Mouse (Mus musculus): ENCODE measurements around the gene Sit1. TPM values are rescaled to one million over a fixed set of nuclear protein-coding genes. Genes with fewer than 3 reads are reported as not detected.
A peak's percentile ranks its signal among the peaks of the same experiment; 100 is the strongest.

Sit1 gene
- polyA plus RNA-seq, 1 experiment from 2014 or later = 3.9 TPM

DNA sequence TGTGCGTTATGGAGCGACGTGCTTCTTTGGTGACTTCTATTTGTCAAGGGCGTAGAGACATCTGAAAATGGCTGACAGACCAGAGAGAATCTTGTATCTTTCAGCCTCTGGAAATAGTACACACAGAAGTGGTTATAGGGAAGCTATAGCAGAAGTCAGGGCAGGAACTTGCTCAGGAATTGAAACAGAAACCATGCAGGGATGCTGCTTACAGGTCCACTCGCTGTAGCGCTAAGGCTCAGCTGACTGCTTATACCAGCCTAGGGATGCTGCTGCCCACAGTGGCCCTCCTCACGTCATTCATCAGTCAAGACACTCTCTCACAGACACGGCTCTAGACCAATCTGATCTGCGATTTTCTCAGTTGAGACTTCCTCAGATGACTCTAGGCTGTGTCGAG is 13.2 kb downstream of the Sit1 start:
- Histone ChIP-seq H3K9me3 (replicated peaks; ENCODE audit: control insufficient read depth, low read length) (no peaks in the 10 kb centered on the region), H3K4me3 (ENCODE audit: low read length) (no peak overlapping the region), H3K27me3 (ENCODE audit: control insufficient read depth, insufficient read depth, low read length) (no peaks in the 10 kb centered on the region), H3K9ac (ENCODE audit: low read length) (no peak overlapping the region), H3K36me3 (ENCODE audit: control insufficient read depth, insufficient read depth) (no peaks in the 10 kb centered on the region), H3K4me1 (ENCODE audit: control insufficient read depth, insufficient read depth, low read length) (no peaks in the 10 kb centered on the region), H3K4me2 (ENCODE audit: low read depth, low read length) (no peak overlapping the region), H3K27ac (ENCODE audit: low read length) (no peak overlapping the region)
- ATAC-seq (replicated peaks; ENCODE audit: extremely low read depth, insufficient read depth, low FRiP score) = no peak
- 90% methylated on average over 10 of the region's 10 CpGs for whole genome bisulfite sequencing

DNA sequence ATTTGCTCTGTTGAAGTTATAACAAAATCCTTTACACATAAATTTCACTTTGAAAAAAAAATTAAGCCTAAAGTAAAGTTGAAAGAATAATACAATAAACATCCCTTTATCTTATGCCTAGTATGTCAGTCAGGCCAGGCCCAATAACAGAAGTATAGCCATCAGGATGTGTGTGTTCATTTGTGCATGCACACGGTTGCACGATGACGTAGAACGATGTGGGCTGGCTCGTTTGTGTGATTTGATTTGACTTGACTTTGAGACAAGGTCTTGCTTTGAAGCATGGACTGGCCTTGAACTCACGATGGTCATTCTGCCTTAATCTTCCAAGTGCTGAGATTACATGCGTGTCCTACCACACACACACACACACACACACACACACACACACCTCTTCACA is 16.7 kb downstream of the Sit1 start:
- H3K4me3 ChIP-seq (ENCODE audit: low read length) = no peak overlapping the region
- H3K27ac ChIP-seq (ENCODE audit: low read length) = no peak overlapping the region
- WGBS = 79% methylated on average over 7 of the region's 7 CpGs
- H3K27me3 ChIP-seq (ENCODE audit: control insufficient read depth, insufficient read depth, low read length) = no peaks in the 10 kb centered on the region
- H3K4me1 ChIP-seq (ENCODE audit: control insufficient read depth, insufficient read depth, low read length) = no peaks in the 10 kb centered on the region
- ATAC-seq (replicated peaks; ENCODE audit: extremely low read depth, insufficient read depth, low FRiP score) = no peak
- no peak overlapping the region for H3K4me2 ChIP-seq (ENCODE audit: low read depth, low read length)
- no peak overlapping the region for H3K9ac ChIP-seq (ENCODE audit: low read length)
- no peaks in the 10 kb centered on the region for H3K9me3 ChIP-seq (replicated peaks; ENCODE audit: control insufficient read depth, low read length)
- no peaks in the 10 kb centered on the region for H3K36me3 ChIP-seq (ENCODE audit: control insufficient read depth, insufficient read depth)

DNA sequence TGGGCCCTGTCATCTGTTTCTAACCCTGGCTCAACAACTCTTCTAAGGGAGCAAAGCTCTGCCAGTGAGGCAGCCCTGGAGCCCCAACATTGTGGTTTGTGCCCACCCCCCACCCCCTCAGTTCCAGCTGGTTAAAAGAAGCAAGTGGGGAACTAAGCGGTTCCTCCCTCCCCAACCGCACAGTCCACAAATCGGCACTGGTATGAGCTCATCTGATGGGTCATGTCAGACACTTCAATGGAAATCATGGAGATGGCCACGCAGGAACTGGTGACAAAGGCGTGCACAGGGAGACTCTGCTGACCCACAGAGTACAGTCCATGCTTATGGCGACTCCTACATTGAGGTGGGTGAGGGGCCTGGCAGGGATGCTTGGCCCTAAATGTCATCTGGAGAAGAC is 17.6 kb downstream of the Sit1 start:
- no peak overlapping the region for H3K4me2 ChIP-seq (ENCODE audit: low read depth, low read length)
- no peak overlapping the region for H3K4me3 ChIP-seq (ENCODE audit: low read length)
- ATAC-seq (replicated peaks; ENCODE audit: extremely low read depth, insufficient read depth, low FRiP score) = no peak
- H3K9me3 ChIP-seq (replicated peaks; ENCODE audit: control insufficient read depth, low read length) = no peaks in the 10 kb centered on the region
- no peaks in the 10 kb centered on the region for H3K4me1 ChIP-seq (ENCODE audit: control insufficient read depth, insufficient read depth, low read length)
- no peaks in the 10 kb centered on the region for H3K27me3 ChIP-seq (ENCODE audit: control insufficient read depth, insufficient read depth, low read length)
- WGBS = 80% methylated on average over 6 of the region's 6 CpGs
- H3K9ac ChIP-seq (ENCODE audit: low read length) = no peak overlapping the region
- no peak overlapping the region for H3K27ac ChIP-seq (ENCODE audit: low read length)
- no peaks in the 10 kb centered on the region for H3K36me3 ChIP-seq (ENCODE audit: control insufficient read depth, insufficient read depth)

DNA sequence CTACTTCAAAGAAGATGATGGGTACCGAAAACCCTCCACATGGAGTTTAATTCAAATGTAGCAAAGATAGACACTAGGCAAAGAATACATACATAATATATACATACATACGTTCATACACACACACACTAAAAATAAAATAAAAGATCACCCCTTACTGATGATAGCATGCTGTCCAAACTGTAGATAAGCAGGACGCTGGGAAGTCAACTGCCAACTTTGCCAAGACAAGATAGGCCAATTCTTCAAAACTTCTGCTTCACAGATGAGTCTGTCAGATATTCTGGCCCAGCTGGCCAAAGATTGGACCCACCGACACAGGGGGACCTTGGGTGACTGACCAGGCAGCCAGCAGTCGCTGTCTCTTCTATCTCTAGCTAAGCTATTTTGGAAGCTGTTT is 20.4 kb downstream of the Sit1 start:
- Histone ChIP-seq H3K27ac (ENCODE audit: low read length) (no peak overlapping the region), H3K36me3 (ENCODE audit: control insufficient read depth, insufficient read depth) (no peaks in the 10 kb centered on the region), H3K9me3 (replicated peaks; ENCODE audit: control insufficient read depth, low read length) (no peaks in the 10 kb centered on the region), H3K4me3 (ENCODE audit: low read length) (no peak overlapping the region), H3K27me3 (ENCODE audit: control insufficient read depth, insufficient read depth, low read length) (no peaks in the 10 kb centered on the region), H3K4me2 (ENCODE audit: low read depth, low read length) (no peak overlapping the region), H3K9ac (ENCODE audit: low read length) (no peak overlapping the region), H3K4me1 (ENCODE audit: control insufficient read depth, insufficient read depth, low read length) (no peaks in the 10 kb centered on the region)
- no peak for ATAC-seq (replicated peaks; ENCODE audit: extremely low read depth, insufficient read depth, low FRiP score)
- WGBS = 76% methylated on average over 5 of the region's 5 CpGs

DNA sequence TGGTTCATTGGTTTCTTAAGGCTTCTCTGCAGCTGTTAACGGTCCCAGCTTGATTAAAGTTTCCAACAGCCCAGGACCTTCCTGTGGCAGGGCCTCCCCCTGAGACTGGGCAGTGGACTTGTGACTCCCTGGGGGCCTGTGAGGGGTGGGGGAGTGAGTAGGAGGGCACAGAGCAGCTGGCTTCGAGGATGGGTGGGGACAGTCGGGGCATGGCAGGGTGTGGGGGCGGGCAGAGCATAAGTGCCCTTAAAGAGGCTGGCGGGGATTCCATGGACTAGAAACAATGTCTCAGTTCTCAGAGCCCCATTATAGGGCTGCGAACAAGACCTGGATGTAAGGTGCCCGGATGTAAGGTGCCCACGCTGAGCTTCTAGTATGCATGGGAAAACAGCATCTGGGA is 26.4 kb downstream of the Sit1 start:
- H3K36me3 ChIP-seq (ENCODE audit: control insufficient read depth, insufficient read depth) = no peaks in the 10 kb centered on the region
- WGBS = 15% methylated on average over 8 of the region's 8 CpGs
- no peak overlapping the region for H3K4me2 ChIP-seq (ENCODE audit: low read depth, low read length)
- H3K4me1 ChIP-seq (ENCODE audit: control insufficient read depth, insufficient read depth, low read length) = peaks cover 24% of the 10 kb centered on the region
- H3K9ac ChIP-seq (ENCODE audit: low read length) = no peak overlapping the region
- H3K27ac ChIP-seq (ENCODE audit: low read length) = no peak overlapping the region
- ATAC-seq (replicated peaks; ENCODE audit: extremely low read depth, insufficient read depth, low FRiP score) = no peak
- H3K4me3 ChIP-seq (ENCODE audit: low read length) = no peak overlapping the region
- peaks cover 14% of the 10 kb centered on the region for H3K27me3 ChIP-seq (ENCODE audit: control insufficient read depth, insufficient read depth, low read length)
- H3K9me3 ChIP-seq (replicated peaks; ENCODE audit: control insufficient read depth, low read length) = no peaks in the 10 kb centered on the region

DNA sequence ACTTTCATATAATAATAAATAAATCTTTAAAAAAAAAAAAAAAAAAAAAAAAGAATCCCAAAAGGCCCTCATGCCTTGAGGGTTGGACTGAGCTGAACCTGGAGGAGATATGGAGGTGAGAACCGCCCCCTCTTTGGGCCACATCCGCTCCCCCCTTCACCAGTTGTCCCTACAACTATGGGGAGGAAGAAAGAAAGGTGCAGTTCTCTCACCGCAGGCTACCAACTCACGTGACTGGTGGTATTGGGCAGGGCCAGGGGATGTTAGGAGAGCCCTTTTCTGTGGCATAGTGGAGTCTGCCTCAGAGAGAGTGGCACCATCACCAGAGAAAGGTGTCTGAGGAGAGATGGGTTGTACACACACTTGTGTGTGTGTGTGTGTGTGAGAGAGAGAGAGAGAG is 27.1 kb downstream of the Sit1 start:
- Histone ChIP-seq H3K36me3 (ENCODE audit: control insufficient read depth, insufficient read depth) (no peaks in the 10 kb centered on the region), H3K9me3 (replicated peaks; ENCODE audit: control insufficient read depth, low read length) (no peaks in the 10 kb centered on the region), H3K27me3 (ENCODE audit: control insufficient read depth, insufficient read depth, low read length) (peaks cover 14% of the 10 kb centered on the region), H3K27ac (ENCODE audit: low read length) (no peak overlapping the region), H3K4me3 (ENCODE audit: low read length) (no peak overlapping the region), H3K9ac (ENCODE audit: low read length) (no peak overlapping the region), H3K4me1 (ENCODE audit: control insufficient read depth, insufficient read depth, low read length) (peaks cover 24% of the 10 kb centered on the region), H3K4me2 (ENCODE audit: low read depth, low read length) (no peak overlapping the region)
- ATAC-seq (replicated peaks; ENCODE audit: extremely low read depth, insufficient read depth, low FRiP score) = no peak
- WGBS = 21% methylated on average over 4 of the region's 4 CpGs

DNA sequence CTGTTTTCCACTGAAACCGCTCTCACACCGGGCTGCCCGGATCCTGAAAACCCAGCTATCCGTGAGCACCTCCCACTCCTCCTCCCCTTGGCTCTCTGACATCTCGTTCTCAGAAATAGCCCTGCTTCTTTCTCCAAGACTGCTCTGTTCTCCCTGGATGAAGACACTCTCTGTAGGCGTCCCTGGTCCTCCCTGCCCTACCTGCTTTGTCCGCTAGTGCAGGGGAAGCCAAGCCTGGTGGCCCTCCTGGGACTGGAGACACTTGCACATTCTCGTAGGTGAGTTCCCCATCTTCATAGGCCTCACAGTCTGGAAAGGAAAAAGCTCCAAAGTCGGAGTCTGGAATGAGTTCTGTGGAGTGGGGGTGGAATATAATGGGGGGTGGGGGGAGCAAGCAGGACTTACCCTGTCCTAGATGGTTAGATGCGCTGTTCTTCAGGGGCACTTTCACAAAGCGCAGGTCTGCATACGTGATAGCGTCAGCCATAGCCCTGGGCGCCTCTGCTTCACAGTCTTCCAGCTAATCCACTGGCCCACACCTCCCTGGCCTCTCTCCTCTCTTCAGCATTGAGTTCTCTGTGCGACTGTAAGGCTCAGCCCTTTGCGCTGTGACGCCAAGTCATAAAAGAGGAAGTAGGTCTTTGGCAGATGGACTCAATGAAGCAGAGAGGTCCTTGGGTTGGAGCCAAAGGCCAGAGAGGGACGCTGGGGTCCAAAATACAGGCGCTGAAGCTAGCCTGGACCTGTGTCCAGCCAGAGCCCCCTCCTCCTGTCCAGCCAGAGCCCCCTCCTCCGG is 29.3 kb downstream of the Sit1 start, which contains the start of gene Cd72:
TSS of gene Cd72 (minus strand) at position 588 of the 796 bp plus-strand sequence.
- H3K9ac ChIP-seq (ENCODE audit: low read length) = peak within 1 kb of the TSS; percentile 15
- 27% methylated on average over 20 of the region's 20 CpGs for WGBS

DNA sequence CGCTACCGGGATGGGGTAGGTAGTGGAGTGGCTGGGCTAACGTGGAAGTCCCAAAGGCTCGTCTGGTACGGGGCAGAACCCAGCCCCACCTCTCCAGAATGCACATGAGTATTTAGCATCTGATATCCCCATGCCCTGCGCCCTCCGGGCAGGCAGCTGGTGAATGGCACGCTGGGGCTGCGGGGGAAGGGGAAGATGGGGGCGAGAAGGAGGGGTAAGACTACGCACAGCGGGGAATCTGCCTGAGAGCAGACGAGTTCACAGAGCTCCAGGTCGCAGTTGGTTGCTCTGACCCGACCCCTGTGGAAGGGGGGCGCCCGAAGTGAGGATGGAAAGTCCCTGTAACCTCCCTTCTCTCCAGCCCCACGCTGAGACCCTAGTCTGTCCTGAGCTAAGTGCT is 30.1 kb downstream of the Sit1 start:
- peaks cover 14% of the 10 kb centered on the region for H3K27me3 ChIP-seq (ENCODE audit: control insufficient read depth, insufficient read depth, low read length)
- H3K27ac ChIP-seq (ENCODE audit: low read length) = no peak overlapping the region
- H3K36me3 ChIP-seq (ENCODE audit: control insufficient read depth, insufficient read depth) = no peaks in the 10 kb centered on the region
- ATAC-seq (replicated peaks; ENCODE audit: extremely low read depth, insufficient read depth, low FRiP score) = no peak
- H3K9me3 ChIP-seq (replicated peaks; ENCODE audit: control insufficient read depth, low read length) = no peaks in the 10 kb centered on the region
- peak overlapping the region; percentile 66 for H3K4me2 ChIP-seq (ENCODE audit: low read depth, low read length)
- peak overlapping the region; percentile 35 for H3K4me3 ChIP-seq (ENCODE audit: low read length)
- 1% methylated on average over 18 of the region's 18 CpGs for WGBS
- peaks cover 24% of the 10 kb centered on the region for H3K4me1 ChIP-seq (ENCODE audit: control insufficient read depth, insufficient read depth, low read length)
- H3K9ac ChIP-seq (ENCODE audit: low read length) = peak overlapping the region; percentile 15

More for the DNA sequence above, 29.3 kb downstream of the Sit1 start, which contains the start of gene Cd72:
- peaks cover 14% of the 10 kb centered on the region for H3K27me3 ChIP-seq (ENCODE audit: control insufficient read depth, insufficient read depth, low read length)
- H3K4me2 ChIP-seq (ENCODE audit: low read depth, low read length) = peak within 1 kb of the TSS; percentile 66
- ATAC-seq (replicated peaks; ENCODE audit: extremely low read depth, insufficient read depth, low FRiP score) = no peak
- no peaks in the 10 kb centered on the region for H3K9me3 ChIP-seq (replicated peaks; ENCODE audit: control insufficient read depth, low read length)
- no peaks in the 10 kb centered on the region for H3K36me3 ChIP-seq (ENCODE audit: control insufficient read depth, insufficient read depth)
- H3K4me1 ChIP-seq (ENCODE audit: control insufficient read depth, insufficient read depth, low read length) = peaks cover 24% of the 10 kb centered on the region
- peak within 1 kb of the TSS; percentile 35 for H3K4me3 ChIP-seq (ENCODE audit: low read length)
- no peak within 1 kb of the TSS for H3K27ac ChIP-seq (ENCODE audit: low read length)

DNA sequence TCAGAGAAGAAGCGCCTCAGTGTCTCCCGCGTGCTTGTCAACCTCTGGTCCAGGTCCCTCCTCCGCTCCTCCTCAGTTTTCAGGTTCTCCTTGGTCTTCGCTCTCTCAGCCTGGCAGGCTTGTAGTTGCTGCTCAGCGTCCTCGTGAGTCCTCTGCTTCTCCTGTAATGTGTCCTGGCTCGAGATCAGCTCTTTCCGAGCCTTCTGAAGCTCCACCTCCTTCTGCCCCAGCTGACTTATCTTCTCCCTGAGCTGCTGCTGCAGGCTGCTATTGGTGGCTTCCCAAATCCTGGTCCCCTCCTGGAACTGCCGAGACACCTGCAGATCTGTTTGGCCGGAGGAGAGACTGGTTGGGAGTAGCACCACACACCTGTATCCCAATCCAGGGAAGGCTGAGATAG is 31.2 kb downstream of the Sit1 start:
- Histone ChIP-seq H3K9me3 (replicated peaks; ENCODE audit: control insufficient read depth, low read length) (no peaks in the 10 kb centered on the region), H3K27me3 (ENCODE audit: control insufficient read depth, insufficient read depth, low read length) (peaks cover 14% of the 10 kb centered on the region), H3K4me2 (ENCODE audit: low read depth, low read length) (no peak overlapping the region), H3K9ac (ENCODE audit: low read length) (no peak overlapping the region), H3K4me1 (ENCODE audit: control insufficient read depth, insufficient read depth, low read length) (peaks cover 24% of the 10 kb centered on the region), H3K36me3 (ENCODE audit: control insufficient read depth, insufficient read depth) (peaks cover 7% of the 10 kb centered on the region; the same call in 1 of the 2 replicates), H3K4me3 (ENCODE audit: low read length) (no peak overlapping the region), H3K27ac (ENCODE audit: low read length) (no peak overlapping the region)
- ATAC-seq (replicated peaks; ENCODE audit: extremely low read depth, insufficient read depth, low FRiP score) = no peak
- 41% methylated on average over 11 of the region's 11 CpGs for WGBS
